Mouse (Mus musculus): Measurements from ENCODE around the gene Eprs.

Eprs gene

GRCm38 (mm10) chr1:185449727-185450126 is 86.9 kb downstream of the Eprs start:
- DNase-seq (ENCODE audit: extremely low spot score, low spot score), result no peak

- no peak for DNase-seq (ENCODE audit: extremely low spot score, low spot score)
Observed at GRCm38 (mm10) chr1:185451077-185451476, 88.2 kb downstream of the Eprs start.

GRCm38 (mm10) chr1:185451495-185451894 is 88.7 kb downstream of the Eprs start:
- DNase-seq (ENCODE audit: extremely low spot score, low spot score), result no peak

GRCm38 (mm10) chr1:185452461-185452860 is 89.6 kb downstream of the Eprs start:
- no peak for DNase-seq (ENCODE audit: extremely low spot score, low spot score)

- DNase-seq (ENCODE audit: extremely low spot score, low spot score), result no peak
Observed at GRCm38 (mm10) chr1:185454144-185454543, 91.3 kb downstream of the Eprs start.

- no peak for DNase-seq (ENCODE audit: extremely low spot score, low spot score)
Observed at GRCm38 (mm10) chr1:185454575-185454954, 91.7 kb downstream of the Eprs start, which contains the start of gene Slc30a10. Slc30a10 (plus strand) TSS chr1:185454848.

- DNase-seq (ENCODE audit: extremely low spot score, low spot score), result peak; percentile 68
Observed at GRCm38 (mm10) chr1:185454955-185455701, 92.3 kb downstream of the Eprs start.

- no peak for DNase-seq (ENCODE audit: extremely low spot score, low spot score)
Observed at GRCm38 (mm10) chr1:185456327-185456726, 93.5 kb downstream of the Eprs start.

- no peak for DNase-seq (ENCODE audit: extremely low spot score, low spot score)
Observed at GRCm38 (mm10) chr1:185460096-185460495, 97.3 kb downstream of the Eprs start.

GRCm38 (mm10) chr1:185462889-185463288 is 100.0 kb downstream of the Eprs start:
- DNase-seq (ENCODE audit: extremely low spot score, low spot score), result no peak

- no peak for DNase-seq (ENCODE audit: extremely low spot score, low spot score)
Observed at GRCm38 (mm10) chr1:185469551-185470021, 106.7 kb downstream of the Eprs start.

- DNase-seq (ENCODE audit: extremely low spot score, low spot score), result no peak
Observed at GRCm38 (mm10) chr1:185472025-185472720, 109.3 kb downstream of the Eprs start.

- no peak for DNase-seq (ENCODE audit: extremely low spot score, low spot score)
Observed at GRCm38 (mm10) chr1:185472730-185473129, 109.9 kb downstream of the Eprs start.

GRCm38 (mm10) chr1:185473437-185473836 is 110.6 kb downstream of the Eprs start:
- DNase-seq (ENCODE audit: extremely low spot score, low spot score), result no peak
